Mouse (Mus musculus): ENCODE measurements around the gene Cd82.

Cd82 gene

DNA sequence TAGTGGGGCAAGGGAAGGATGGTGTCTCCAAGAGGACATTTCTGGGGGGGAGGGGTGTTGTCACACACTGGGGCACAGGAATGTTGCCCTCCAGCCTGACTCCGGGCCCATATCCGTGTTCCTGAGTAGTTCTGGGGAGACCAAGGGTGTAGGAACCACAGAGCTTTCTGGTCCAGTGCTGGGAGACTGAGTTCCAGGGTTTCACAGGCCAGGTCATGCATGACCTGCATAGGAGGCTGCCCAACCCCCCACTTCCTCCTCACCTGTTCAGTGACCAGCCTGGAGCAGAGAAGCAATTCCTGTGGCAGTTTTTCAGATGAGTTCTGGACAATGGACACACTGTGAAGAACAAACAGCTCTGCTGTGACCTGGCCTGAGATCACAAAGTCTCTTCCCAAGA is 19.8 kb downstream of the Cd82 start:
- no peak for DNase-seq

DNA sequence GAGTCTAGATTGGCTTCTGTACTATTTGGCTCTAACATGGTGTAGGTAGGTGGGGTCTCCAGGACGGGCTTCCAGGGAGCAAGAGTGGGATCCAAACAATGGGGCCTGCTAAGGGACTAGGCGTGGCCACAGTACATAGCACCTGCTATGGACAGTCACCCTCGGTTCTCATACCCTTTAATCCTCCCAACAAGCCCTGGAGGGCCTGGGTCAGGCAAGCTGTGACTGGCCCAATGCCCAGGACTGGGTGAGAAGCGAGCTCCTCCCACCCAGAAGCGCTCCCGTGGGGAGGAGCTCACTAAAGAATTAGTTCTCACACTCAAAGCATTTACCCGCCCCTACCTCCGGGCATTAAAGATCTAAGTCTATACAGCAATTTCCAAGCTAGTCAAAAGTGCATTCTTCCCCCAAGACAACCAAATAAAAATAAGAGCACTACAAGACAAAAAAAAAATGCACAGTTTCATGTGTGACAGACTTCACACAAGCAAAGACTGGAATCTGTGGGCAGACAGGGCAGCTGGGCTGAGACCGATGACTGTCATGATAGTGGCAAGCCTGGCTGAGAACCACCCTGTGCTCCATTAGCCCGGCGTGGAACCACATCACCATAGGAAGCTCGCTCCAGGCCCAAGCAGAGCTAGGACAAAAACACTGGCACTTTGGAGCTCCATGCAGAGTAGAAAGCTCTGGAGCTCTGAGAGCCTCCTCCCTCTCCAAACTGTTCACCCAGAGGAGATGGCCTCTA is 23.0 kb downstream of the Cd82 start:
- DNase-seq: no peak

DNA sequence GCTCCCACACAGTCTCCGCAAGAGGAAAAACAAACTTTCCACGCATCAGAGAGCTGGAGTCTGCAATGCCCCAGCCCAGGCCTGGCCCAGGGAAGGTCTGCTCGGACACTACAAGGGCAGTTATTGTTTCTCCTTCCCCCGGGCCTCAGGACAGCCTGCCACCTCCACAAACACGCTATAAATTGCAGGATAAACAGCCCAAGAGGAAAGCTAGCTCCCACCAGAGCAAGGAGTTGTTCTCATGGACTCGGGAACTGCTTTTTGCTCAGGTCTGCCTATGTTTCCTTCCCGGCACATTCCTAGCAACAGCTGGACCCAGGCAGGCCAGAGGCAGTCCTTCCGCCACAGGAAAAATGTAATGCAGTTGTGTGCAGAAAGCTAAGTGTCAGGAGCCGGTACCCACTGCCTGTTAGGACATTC is 23.6 kb downstream of the Cd82 start:
- DNase-seq: no peak

DNA sequence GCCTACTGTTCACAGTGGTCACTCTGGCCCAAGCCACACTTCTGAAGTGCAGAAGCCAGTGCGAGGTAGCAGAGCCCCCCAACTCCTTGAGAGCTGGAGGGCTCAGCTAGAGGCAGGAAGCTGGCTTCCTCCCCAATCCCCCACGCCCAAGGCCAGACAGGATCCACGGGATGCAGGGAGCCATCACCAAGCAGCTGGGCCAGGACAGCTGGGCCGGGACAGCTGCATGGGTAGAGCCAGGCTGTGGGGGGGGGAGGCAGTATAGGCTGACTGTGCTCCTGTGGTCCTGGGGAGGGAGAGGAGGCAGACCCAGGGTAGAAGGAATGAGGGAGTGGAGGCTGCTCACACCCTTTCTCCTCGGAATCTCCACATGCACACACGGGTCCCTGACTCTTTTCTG is 24.6 kb downstream of the Cd82 start:
- DNase-seq: no peak

DNA sequence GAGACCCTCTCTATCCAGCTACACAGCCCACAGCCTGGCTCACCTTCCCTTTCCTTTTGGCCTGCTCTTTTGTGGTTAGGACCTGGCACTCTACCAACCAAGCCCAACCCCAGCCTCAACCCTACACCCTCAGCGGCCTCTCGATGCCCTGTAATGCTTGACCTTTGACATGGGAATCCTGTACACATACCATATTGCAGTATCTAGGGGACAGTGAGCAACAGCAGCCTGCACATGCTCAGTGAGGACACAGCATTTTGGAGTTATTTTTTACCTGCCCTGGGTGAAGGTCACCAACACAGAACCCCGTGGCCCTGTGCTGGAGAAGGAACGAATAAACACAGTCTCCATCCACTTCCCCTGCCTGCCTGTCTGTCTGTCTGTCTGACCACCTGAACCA is 27.4 kb downstream of the Cd82 start:
- DNase-seq: no peak

DNA sequence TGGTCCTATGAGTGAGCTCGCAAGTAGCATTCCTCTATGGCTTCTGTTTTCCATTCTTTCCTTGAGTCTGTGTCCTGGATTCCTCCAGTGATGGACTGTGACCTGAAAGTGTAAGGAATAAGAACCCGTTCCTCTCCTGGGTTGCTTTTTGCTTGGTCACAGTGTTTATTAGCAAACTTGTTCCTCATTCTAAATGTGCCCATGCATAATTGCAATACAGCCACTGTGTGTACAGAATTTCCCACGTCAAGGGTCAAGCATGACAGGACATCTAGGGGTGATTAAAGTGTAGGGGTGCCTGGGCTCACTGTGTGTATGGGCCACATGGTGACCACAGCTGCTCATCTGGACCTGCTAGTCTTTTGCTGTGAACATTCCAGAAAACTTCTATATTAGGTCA is 28.0 kb downstream of the Cd82 start:
- DNase-seq: no peak

DNA sequence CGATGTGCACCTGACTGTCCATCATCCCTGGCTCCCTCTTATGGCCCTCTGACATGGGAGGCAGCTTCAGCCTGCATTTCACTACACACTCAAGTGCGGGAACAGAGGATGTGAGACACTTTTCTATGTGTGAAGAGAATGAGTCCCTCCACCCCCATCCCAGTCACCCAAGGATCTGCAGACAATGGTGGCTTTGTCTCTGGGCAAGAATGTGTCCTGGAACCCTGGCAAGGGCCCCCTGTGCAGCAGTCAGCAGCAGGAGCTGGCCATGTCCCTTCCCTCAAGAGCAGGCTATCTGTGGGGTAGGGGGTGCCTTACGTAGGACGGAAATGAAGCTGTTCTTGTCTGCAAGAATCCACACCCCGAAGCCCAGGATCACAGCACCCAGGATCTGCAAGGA is 29.4 kb downstream of the Cd82 start:
- peak; percentile 49 for DNase-seq

DNA sequence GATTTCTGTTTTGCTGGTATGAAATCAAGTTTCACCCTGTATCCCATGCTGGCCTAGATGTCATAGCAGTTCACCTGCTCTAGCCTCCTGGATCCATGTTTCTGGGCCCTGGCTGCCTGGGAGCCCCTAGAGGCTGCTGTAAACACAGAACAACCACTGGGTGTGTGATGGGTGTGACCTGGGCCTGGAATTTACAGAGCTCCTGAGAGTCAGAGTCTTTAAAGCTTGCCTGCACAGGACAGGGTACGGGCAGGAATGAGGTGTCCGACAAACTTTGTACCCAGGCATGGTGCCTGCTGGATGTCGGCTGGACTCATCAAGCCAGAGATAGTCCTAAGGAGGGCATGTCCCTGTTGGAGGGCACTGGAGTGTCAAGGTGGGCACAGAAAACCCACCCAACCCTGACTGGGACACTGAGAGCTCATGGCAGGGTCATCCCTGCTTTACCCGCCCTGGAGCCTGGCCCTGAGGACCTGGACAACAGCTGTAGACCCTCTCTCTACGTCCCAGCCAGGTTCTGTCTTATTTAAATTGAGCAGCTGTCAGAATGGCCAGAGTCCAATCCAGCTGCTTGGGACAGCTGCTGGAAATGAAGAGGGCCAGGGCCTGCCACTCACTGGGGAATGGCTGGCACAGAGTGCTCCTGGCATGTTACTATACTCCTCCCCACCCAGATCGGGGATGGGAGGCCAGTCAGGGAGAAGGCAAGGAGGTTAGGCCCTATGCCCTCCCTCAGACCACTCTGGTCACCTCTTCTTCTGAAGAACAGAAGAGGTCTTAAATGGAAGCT is 30.1 kb downstream of the Cd82 start:
- DNase-seq: peak; percentile 83

DNA sequence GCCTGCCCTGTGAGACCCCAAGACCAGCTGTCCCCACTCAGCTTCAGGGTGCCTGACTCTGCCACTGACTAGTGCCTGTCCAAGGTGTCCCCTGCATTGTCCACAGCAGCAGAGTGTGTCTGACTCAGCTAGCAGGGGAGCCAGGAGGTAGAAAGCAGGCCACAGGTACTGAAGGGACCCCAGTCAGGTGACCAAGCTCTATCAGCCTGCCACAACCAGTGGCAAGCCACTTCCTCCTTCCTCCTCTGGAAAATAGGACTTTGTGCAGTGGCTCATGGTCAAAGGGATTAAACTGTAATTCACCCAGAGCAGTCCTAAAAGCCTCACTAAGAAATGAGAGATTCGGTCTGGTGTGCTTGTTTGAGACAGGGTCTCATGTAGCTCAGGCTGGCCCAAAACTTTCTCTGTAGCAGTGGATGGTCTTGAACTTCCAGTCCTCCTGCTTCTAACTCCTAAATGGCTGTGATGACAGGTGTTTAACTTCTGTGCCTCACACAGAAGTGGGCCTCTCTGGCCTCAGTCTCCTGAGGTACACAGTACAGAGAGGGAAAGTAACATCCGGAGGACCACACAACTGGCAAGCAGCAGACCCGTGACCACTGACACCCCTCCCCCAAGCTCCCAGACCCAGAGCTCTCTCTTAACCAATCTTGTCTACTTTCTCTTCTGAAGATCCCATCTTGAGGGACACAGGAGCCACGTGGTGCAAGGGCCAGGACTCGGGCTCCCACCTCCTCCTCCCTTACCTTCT is 31.2 kb downstream of the Cd82 start:
- DNase-seq: no peak

DNA sequence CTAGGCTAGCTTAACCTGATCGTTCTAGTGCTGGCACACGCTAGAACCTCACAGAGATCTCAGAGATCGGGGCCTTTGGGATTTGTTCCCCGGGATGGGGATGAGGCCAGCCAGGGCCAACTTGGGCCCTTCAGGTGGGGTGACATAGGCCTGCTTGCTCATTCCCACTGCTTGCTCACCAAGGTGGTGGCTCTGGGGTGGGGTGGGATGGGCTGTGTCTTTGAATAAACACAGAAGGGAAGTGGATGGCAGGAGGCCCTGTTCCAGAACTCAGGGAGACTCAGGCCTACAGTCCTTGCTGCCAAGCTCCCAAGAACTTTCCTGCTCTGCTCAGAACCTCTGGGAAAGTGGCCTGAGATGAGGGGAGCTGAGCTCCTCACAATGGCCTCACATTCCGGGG is 31.9 kb downstream of the Cd82 start:
- no peak for DNase-seq

DNA sequence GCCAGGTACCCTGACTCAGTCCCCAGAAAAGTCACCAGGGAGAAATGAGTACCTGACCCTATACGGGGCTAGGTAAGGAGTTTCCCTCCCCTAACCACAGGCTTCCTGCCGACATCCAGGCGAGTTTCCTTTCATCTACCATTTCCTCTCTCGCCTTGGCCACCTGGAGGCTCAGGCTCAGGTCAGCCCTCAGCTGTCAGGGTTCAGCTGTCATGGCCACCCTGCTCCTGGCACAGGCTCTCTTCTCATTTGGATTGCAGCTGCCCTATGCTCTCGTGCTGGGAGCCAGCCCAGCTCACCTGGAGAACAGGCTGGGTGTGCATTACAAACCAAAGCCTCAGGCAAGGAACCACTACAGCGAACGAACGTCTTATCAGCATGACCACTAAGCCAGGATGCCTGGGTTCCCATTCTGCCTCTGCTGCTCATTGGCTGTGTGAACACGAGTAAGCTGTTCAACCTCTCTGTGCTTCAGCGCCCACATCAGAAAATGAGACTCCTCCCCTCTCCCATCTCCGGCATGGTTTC is 34.9 kb downstream of the Cd82 start:
- no peak for DNase-seq

DNA sequence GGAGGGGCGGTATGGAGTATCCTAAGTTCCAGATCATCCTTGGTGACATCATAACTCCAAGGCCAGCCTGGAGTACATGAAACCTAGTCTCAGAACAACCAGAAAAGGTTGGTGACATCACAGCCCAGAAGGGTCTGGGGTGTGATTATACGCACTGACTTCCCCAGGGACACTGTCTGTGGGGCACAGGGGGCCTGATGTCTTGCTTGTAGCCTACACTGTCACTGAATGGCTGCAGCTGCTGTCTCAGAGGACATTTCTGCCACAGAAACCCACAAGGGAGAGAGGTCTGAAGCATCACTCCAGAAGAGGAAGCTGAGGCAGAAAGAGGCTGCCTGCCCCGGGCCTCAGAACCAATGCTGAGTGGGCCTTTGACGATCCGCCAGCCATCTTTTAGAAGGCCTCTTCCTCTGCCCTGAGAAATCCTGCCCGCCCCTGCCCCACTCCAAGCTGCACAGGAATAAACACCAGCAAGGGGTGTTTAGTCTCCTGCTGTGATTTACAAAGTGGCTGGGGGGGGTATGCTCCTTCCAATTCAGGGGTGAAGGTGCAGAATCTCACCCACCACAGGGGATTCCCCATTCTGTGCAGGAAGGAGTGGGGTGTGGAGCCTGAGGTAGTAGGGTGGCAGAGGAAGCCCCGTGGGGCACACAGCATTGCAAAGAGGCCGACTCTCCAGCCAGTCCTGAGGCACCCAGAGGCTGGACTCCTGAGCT is 35.8 kb downstream of the Cd82 start:
- DNase-seq: no peak

DNA sequence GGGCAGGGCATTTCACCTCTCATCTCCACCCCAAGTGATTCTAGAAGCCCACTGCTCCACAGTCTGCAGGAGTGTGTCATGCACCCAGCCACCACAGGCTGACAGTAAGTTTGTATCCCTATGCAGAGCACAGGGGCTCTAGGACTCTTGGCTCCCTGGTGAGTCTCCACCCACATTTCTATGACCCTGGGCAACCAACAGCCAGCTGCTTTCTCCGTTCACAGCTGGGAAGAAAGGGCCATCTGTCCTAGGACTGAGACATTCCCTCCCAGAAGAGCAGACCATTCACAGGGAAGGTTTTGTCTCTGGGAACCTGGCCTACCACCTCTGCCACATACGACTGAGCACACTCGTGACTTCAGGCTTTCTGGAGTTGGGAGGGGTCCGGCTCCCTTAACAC is 37.1 kb downstream of the Cd82 start:
- DNase-seq: peak; percentile 48

DNA sequence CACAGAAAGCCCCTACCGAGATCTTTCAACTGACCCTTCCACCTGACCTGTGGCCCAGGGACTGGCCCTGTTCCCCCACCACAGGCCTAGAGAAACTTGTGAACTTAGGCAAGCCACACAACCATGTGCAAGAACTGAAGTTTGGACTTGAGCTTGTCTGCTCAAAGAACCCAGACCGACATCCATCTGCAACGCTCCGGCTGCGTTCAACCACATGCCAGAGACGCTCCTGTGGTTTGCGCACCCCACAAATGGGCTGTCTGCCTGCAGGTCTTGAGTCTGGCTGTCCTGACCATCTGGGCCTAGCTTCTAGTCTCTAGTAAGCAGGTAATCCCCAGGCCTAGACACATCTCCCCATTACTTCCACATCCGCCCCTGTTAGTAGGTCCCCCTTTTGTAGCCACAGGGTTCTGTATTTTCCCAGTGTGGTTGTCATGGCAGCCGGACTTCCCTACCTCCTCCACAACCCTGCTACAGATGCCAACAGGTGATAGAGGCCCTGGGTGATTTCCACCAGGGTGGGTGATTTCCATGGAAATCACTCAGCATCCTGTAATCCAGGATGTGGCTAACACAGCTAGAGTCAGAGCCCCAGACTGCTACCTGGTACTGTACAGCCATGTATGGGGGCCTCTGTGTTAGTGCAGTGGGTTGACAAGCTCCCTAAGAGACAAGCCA is 38.5 kb downstream of the Cd82 start:
- no peak for DNase-seq

DNA sequence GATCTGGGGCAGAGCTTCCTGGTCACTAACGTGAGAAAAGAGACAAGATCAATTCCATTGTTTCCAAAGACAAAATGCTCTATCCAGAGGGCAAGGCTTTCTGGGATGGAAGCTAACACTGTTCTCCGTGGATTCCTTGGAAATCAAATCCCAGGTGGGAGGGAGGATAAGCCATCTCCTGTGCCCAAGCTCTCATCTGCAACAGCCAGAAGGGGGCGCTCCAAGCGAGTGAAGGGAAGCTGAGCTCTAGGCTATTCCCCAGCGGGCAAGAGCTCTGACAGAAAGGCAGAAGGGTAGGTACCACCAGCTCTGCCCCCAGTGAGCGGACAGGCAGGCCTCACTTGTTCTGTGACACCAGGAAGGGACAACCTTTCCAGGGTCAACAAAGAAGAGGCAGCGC is 41.6 kb downstream of the Cd82 start:
- peak; percentile 63 for DNase-seq

DNA sequence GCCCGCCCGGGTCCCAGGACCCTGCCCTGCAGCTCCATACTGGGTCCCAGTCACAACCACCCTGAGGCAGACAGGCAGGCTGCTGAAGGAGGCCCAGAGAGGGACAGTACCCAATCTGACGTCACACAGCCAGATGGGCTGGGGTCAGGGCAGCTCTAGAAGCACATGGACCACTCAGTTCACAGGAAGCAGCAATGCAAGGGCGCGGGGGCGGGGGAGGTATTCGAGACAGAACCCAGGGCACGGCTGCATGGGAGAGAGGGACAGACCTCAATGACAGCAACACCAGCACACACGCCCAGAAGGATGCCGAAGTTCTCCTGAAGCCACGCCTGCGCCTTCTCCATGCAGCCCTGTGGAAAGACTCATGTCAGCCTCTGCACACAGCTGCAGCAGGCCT is 43.0 kb downstream of the Cd82 start:
- no peak for DNase-seq

DNA sequence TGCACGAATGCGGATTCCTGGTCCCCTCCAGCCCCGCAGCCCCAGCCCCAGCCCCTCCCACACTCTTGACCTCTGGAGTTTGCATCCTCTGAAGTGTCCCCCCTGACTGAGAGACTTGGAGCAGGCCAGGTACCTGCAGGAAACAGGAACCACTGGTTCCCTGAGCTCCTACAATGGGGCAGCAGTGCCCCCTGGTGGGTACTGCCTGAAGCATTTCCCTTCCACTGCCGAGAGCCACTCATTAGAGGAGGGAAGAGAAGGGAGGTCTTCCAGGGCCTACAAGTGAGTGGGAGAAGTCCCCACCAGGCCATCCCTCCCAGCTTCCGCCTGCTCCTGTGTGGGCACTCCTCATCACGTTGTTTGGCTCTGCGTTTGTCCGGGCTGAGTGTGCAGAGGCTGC is 44.5 kb downstream of the Cd82 start:
- peak; percentile 64 for DNase-seq

DNA sequence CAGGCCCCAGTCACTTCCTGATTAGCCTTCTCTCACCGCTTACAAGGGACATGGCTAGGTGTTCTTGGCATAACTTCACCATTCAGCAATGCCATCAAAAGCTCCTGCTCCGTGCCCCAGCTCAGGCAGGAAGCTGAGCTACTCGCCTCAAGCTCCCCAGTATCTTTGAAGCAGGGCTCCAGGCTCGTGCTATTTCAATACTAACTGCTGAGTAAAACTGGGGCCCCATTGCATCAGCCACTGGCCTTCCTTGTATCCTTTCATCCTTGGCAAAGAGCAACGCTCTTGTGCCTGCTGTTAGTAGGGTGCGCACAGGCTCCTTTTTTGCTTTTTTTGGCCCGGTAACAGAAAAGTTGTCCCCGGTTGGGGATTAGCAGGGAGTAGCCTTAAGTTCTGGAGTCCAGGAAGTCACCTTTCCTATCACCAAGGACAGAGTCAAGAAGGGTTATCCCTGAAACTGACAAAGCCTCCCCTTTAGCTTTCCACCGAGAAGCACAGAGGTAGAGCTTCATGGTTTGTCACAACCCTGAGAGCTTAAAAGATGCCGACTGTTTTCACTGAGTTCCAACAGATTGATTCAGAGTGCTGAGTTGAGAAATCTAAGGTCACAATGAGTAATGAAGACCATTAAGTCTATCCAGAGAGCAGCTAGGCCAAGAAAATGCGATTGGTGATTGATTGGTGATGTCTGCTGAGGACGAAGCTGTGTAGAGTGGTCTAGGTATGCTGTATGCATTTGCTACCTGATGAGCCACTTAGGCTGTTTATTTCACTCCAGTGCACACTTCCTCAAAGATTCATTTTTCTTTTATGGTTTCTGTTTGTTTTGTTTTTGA is 45.8 kb downstream of the Cd82 start:
- DNase-seq: no peak

DNA sequence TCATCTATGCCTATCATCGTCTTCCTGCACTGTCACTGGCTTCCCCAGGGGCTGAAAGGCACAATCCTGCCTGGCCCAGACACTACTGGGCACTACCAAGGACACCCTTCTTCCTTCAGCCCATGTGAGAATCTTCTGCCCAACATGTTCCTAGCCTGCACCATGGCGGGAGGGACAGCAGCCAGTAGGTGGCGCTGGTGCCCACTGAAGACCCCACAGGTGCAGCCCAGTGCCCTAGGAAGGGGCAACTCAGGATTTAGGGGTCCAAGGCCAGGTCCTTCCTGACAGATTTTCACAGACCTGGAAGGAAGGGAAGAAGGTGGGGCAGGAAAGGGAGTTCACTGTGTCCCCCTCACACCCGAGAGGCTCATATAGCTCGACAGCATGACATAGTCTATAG is 47.7 kb downstream of the Cd82 start:
- DNase-seq: no peak

DNA sequence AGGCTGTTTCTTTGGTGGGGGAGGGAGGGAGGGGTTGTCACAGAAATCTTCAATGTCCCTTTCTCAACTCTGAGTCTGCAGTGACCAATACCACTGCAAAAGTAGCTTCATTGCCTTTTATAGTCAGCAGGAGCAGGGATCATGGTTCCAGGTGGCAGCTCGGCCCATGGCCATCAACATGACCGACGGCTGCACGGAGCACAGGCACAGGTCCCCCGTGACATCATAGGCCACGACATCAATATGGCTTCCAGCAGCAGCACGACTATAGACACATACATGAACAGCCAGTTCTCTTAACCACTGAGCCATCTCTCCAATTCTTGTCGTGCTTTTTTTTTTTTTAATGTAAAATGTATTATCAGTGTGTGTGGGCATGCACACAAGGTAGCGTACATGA is 48.8 kb downstream of the Cd82 start:
- no peak for DNase-seq

DNA sequence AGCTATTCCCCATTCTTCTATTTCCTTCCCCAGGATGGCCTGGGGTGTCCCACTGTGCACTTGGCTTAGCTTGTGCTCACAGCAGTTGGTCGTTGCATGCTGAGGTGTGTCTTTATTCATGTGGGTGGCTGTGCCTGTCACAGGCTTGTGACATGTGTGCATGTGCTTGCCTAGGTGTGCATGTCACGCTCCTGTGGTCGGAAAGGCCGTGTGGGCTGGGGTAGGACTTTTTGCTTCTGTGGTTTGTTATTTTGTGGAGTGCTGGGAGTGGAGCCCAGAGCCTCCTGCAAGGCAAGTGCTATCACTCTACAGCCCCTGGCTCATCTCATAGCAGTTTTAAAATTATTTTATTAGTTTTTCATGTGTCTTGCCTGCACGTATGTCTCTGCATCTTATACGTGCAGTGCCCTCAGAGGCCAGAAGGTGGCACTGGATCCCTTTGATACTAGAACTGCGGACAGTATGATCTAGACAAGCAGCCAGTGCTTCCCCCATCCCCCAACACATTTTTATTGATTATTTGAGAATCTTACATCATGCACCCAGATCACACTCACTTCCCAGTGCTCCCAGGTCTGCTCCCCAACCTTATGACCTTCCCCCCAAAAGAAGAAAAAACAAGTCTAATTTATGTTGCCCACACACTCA is 49.4 kb downstream of the Cd82 start:
- peak; percentile 56 for DNase-seq
